Mouse (Mus musculus) brain, embryonic 14.5 days (tissue): ENCODE measurements at regions not wholly inside any gene's neighbourhood (a gene's known extent, or its start where the extent isn't known, plus 50 kb on each side); places are given as distances from the start of the nearest gene placed in this dataset.
A peak's percentile ranks its signal among the peaks of the same experiment; 100 is the strongest.

ENCODE experiments used
- CTCF ChIP-seq: fragments of 200-500 bp; IDR thresholded peaks from 2 replicates; pipeline ENCODE4 v1.5.1; 2012; ENCODE audit warnings: inconsistent platforms, mild to moderate bottlenecking, moderate library complexity, borderline replicate concordance; ENCODE audit not compliant: insufficient read depth, insufficient read length; ENCODE audit errors: extremely low read depth
- POLR2A ChIP-seq: fragments of 200-500 bp; IDR thresholded peaks from 2 replicates; pipeline ENCODE4 v1.6.1; 2012; ENCODE audit warnings: mild to moderate bottlenecking, inconsistent platforms, borderline replicate concordance; ENCODE audit not compliant: poor library complexity, insufficient read depth, insufficient read length, severe bottlenecking; ENCODE audit errors: extremely low read depth

GRCm38 (mm10) chr16:39316752-39317594, 424.5 kb downstream of the Igsf11 start:
- TF ChIP-seq CTCF (peak; percentile 87), POLR2A (no peak)
